Mouse (Mus musculus) macrophage (primary cell): ENCODE measurements around the gene 2810459M11Rik. TPM values are rescaled to one million over a fixed set of nuclear protein-coding genes. Genes with fewer than 3 reads are reported as not detected.
"Not testable (repeated sequence)": the region's sequence is repeated elsewhere in the genome, so short reads cannot be mapped to it uniquely, and the experiment has no call there.

Experiments
- H3K27ac ChIP-seq: fragments of 350-480 bp; formaldehyde crosslinking; 2 replicates; pipeline ENCODE4 v1.9.0; 2021
- H3K36me3 ChIP-seq: fragments of 350-480 bp; formaldehyde crosslinking; 2 replicates; pipeline ENCODE4 v1.9.0; 2021; ENCODE audit errors: inconsistent target
- H3K4me3 ChIP-seq: fragments of 350-480 bp; formaldehyde crosslinking; 2 replicates; pipeline ENCODE4 v1.9.0; 2021; ENCODE audit errors: inconsistent target
- H3K79me2 ChIP-seq: fragments of 350-480 bp; formaldehyde crosslinking; 2 replicates; pipeline ENCODE4 v1.9.0; 2021; ENCODE audit errors: inconsistent target
- WGBS: methylation state at CpG from one replicate; pipeline ENCODE4 v1.1.7; 2026; ENCODE audit warnings: inconsistent platforms; ENCODE audit not compliant: missing documents; 5-methylcytosine and 5-hydroxymethylcytosine counted together
- polyA plus RNA-seq: library from polyadenylated mRNA; stranded (reverse); fragments of 250-400 nt; gene quantifications from 3 replicates; pipeline ENCODE4 v1.2.4, GENCODE M21; 2018; ENCODE audit warnings: inconsistent platforms
- total RNA-seq, 78 experiments: library from RNA; depleted of rRNA; stranded (reverse); fragments of 250-400 nt; gene quantifications; 1 replicate in 9 of 78; 2 replicates in 24 of 78; 3 replicates in 43 of 78; 4 replicates in 2 of 78; pipeline ENCODE4 v1.2.4; 2018; ENCODE audit warnings: inconsistent platforms in 56 of 78

Gene 2810459M11Rik
- not detected for total RNA-seq (2018; cell fraction: chromatin; rRNA removed)
- not detected for total RNA-seq (2018; cell fraction: cytosol; rRNA removed)
- not detected for total RNA-seq (2018; cell fraction: nucleus; rRNA removed)
- polyA plus RNA-seq = not detected in 3 replicates

GRCm38 (mm10) chr1:86045848-86046805 is at the start of gene 2810459M11Rik:
2810459M11Rik (plus strand) TSS chr1:86045863.
- 2% methylated on average over 103 of the region's 110 CpGs for WGBS
- H3K27ac ChIP-seq = no peak within 1 kb of the TSS
- H3K79me2 ChIP-seq = no peaks in the 10 kb centered on the region
- H3K4me3 ChIP-seq = no peak within 1 kb of the TSS
- no peaks in the 10 kb centered on the region for H3K36me3 ChIP-seq

DNA sequence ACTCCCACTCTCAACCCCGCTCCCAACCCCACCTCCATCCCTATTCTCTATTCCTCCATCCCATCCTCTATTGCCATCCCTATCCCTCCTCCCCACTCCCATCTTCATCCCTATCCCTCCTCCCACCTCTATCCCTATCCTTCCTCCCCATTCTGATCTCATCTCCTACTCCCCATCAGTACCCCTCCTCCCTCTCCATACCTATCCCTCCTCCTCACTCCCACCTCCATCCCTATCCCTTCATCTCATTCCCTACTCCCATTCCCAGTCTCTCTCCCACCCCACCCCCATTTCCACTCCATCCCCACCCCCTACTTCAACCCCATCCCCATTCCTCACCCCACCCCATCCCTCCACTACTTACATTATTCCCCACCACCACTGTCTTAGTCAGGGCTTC is 48.4 kb upstream of the 2810459M11Rik start:
- H3K4me3 ChIP-seq = no peak overlapping the region
- H3K79me2 ChIP-seq = no peaks in the 10 kb centered on the region
- 90% methylated on average over 1 of the region's 1 CpGs for WGBS
- H3K27ac ChIP-seq = no peak overlapping the region
- no peaks in the 10 kb centered on the region for H3K36me3 ChIP-seq

DNA sequence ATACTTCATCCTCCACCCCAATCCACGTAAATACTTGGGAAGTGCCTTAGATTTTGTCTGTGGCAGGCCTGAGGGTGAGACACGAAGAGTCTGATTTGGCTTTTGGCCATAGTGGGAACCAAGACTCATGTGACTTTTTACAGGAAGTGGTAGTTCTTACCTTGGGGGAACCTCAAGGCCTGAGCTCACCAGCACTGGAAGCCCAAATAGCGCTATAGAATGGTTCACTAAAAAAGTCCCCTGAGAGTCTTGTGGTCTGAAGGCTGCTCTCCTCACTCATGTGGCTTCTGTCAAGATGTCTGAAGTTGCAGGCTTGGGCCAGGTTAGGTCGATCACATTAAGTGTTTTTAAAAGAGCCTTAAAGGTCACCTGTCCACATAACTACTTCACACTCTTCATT is 47.7 kb upstream of the 2810459M11Rik start:
- 36% methylated on average over 4 of the region's 4 CpGs for WGBS
- Histone ChIP-seq H3K4me3 (no peak overlapping the region), H3K27ac (no peak overlapping the region), H3K36me3 (no peaks in the 10 kb centered on the region), H3K79me2 (no peaks in the 10 kb centered on the region)

DNA sequence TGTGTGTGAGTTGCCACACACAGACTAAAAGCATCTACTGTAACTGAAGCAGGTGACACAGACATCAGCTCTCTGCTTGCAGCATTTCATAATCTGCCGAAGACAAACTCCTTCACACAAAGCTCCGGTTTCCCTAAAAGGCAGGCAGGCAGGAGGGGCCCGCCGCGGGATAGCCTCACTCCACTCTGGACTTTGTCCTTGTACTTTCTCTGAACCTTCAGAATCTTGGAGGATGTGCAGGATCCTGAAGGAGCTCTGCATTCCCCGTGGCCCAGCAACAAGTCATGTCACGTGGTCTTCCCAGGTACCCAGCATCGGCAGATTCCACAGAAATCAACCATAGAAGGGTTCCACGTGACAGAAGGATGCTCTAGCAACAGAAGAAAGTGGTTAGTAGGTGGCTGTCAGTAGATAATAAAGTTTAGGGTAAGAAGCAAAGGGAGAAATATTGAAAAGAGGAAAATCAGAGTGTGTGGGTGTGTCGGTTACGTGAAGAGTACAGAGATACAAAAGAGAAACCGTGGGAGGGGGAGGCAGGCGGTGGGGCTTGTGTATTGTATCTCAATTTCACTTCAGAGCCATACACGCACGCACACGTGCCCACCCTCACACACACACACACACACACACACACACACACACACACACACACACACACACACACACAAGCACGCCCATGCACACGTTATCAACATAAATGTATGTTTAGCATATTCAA is 45.7 kb upstream of the 2810459M11Rik start:
- 92% methylated on average over 17 of the region's 18 CpGs for WGBS
- H3K36me3 ChIP-seq = no peaks in the 10 kb centered on the region
- H3K27ac ChIP-seq = no peak overlapping the region

DNA sequence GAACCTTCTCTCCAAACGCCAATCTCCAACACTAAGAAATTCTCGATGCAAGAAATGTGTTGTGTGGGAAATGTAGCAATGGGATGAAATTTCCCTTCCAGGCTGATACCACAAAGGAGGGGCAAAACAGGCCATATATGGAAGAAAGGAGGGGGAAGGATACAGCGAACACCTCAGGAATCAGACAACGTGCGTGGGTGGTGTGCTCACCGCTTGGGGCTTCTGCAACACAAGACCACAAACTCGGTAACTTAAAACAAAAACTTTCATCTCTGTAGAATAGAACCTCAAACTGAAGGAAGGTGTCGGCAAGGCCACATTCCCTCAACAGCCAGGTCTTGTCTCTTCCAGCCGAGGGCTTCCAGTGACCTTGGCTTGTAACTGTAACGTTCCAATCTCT is 40.1 kb upstream of the 2810459M11Rik start:
- Histone ChIP-seq H3K36me3 (no peaks in the 10 kb centered on the region), H3K79me2 (no peaks in the 10 kb centered on the region), H3K4me3 (no peak overlapping the region), H3K27ac (no peak overlapping the region)
- WGBS = 75% methylated on average over 10 of the region's 10 CpGs

More for the DNA sequence above, 45.7 kb upstream of the 2810459M11Rik start:
- Histone ChIP-seq H3K4me3 (no peak overlapping the region), H3K79me2 (no peaks in the 10 kb centered on the region)

GRCm38 (mm10) chr1:86006040-86006439 is 39.6 kb upstream of the 2810459M11Rik start:
- no peaks in the 10 kb centered on the region for H3K79me2 ChIP-seq
- H3K27ac ChIP-seq = no peak overlapping the region
- no peak overlapping the region for H3K4me3 ChIP-seq
- no peaks in the 10 kb centered on the region for H3K36me3 ChIP-seq
- 84% methylated on average over 6 of the region's 6 CpGs for WGBS

DNA sequence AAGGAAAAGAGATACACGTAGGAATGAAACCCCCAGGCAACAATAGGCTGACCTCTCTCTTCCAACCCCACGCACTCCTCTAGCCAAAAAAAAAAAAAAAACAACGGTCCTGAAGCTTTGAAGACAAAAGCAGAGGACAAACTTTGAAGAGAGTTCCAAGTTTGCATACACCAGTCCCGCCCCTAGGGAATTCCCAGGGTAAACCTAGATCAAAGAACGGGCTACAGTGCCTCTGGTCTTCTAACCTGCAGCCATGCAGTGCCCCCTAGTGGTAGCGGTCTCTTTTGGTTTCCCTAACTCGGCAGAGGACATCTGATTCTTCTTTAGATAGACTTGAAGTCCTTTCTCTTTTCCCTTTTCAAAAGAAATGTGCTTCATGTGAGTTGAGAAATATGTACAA is 37.9 kb upstream of the 2810459M11Rik start:
- WGBS = 8% methylated on average over 7 of the region's 7 CpGs
- H3K4me3 ChIP-seq = no peak overlapping the region

DNA sequence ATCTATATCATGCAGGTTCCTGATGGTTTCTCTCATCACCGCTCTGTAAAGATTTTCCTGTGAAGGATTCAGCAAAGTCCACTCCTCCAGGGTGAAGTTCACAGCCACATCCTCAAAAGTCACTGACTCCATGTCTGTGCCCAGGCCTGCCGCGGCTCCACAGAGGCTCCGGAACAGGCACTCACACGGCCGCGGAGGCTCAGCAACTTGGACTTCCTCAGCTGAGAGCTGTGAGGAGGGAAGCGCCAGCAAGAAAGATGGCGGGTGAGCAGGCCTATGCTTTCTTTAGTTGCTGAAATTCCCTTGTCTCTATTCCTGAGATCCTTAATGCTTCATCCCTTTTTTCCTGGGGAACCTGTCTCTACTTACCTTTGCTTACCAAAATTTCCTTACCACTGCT is 29.9 kb upstream of the 2810459M11Rik start:
- H3K4me3 ChIP-seq, H3K27ac ChIP-seq, H3K36me3 ChIP-seq, H3K79me2 ChIP-seq: not testable (repeated sequence)
- 100% methylated on average over 5 of the region's 9 CpGs for WGBS

More for the DNA sequence above, 37.9 kb upstream of the 2810459M11Rik start:
- H3K36me3 ChIP-seq = no peaks in the 10 kb centered on the region
- no peaks in the 10 kb centered on the region for H3K79me2 ChIP-seq
- no peak overlapping the region for H3K27ac ChIP-seq

GRCm38 (mm10) chr1:86016516-86016915 is 29.1 kb upstream of the 2810459M11Rik start, which contains the start of gene Spata3:
Spata3 (plus strand) TSS chr1:86016816.
- no peak within 1 kb of the TSS for H3K27ac ChIP-seq
- H3K36me3 ChIP-seq = no peaks in the 10 kb centered on the region
- H3K79me2 ChIP-seq = no peaks in the 10 kb centered on the region
- no peak within 1 kb of the TSS for H3K4me3 ChIP-seq
- WGBS = 96% methylated on average over 8 of the region's 8 CpGs

- H3K36me3 ChIP-seq = no peaks in the 10 kb centered on the region
- H3K4me3 ChIP-seq = no peak overlapping the region
- H3K79me2 ChIP-seq = no peaks in the 10 kb centered on the region
- WGBS = 4% methylated on average over 60 of the region's 60 CpGs
- H3K27ac ChIP-seq = no peak overlapping the region
Observed at GRCm38 (mm10) chr1:86018235-86019055, 27.2 kb upstream of the 2810459M11Rik start.

- Histone ChIP-seq H3K36me3 (no peaks in the 10 kb centered on the region), H3K79me2 (no peaks in the 10 kb centered on the region), H3K27ac (no peak overlapping the region), H3K4me3 (no peak overlapping the region)
- WGBS = 46% methylated on average over 11 of the region's 11 CpGs
Observed at GRCm38 (mm10) chr1:86021365-86021989, 24.2 kb upstream of the 2810459M11Rik start.

DNA sequence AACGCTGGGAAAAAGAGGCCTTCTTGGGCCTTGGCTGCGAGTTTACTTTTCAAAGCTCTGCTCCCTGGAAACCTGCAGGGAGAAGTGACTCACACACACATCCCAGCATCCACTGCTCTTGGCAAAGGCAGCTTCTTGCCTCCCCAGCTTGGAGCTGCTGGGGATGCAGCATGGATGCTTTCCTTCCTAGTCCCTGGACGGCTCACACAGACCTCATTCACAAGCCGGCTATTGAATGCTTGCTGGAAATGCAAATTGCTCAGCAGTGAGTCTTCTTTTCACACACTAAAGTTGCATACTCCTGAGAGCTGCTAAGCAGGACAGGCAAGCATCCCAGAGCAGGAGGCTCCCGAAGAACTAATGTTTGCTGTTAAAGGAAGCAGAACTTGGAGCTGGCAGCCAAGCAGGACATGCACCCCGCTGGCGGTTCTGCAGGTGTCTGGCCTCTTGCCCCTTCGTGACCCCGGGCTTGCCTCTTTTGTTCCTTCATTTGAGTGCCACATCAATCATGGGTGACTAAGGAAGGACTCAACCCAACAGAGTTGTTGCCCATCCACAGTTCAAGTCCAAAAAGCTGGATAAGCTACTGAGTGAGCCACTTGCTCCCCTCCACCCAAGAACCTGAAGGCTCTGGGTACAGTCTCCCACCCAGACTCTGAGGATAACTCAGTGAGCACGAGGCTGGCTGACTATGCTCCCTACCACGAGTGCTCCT is 13.2 kb upstream of the 2810459M11Rik start:
- Histone ChIP-seq H3K27ac (no peak overlapping the region), H3K4me3 (no peak overlapping the region), H3K79me2 (no peaks in the 10 kb centered on the region), H3K36me3 (no peaks in the 10 kb centered on the region)
- WGBS = 65% methylated on average over 11 of the region's 11 CpGs

- Histone ChIP-seq H3K36me3 (no peaks in the 10 kb centered on the region), H3K79me2 (no peaks in the 10 kb centered on the region), H3K27ac (no peak overlapping the region), H3K4me3 (no peak overlapping the region)
- 17% methylated on average over 3 of the region's 3 CpGs for WGBS
Observed at GRCm38 (mm10) chr1:86038191-86038951, 7.3 kb upstream of the 2810459M11Rik start.
